Mouse (Mus musculus): ENCODE results near the gene Pcdh19. TPM values are rescaled to one million over a fixed set of nuclear protein-coding genes. Genes with fewer than 3 reads are reported as not detected.
A peak's percentile ranks its signal among the peaks of the same experiment; 100 is the strongest.

The Pcdh19 gene
- total RNA-seq, 2 experiments from 2014 or later = not detected

DNA sequence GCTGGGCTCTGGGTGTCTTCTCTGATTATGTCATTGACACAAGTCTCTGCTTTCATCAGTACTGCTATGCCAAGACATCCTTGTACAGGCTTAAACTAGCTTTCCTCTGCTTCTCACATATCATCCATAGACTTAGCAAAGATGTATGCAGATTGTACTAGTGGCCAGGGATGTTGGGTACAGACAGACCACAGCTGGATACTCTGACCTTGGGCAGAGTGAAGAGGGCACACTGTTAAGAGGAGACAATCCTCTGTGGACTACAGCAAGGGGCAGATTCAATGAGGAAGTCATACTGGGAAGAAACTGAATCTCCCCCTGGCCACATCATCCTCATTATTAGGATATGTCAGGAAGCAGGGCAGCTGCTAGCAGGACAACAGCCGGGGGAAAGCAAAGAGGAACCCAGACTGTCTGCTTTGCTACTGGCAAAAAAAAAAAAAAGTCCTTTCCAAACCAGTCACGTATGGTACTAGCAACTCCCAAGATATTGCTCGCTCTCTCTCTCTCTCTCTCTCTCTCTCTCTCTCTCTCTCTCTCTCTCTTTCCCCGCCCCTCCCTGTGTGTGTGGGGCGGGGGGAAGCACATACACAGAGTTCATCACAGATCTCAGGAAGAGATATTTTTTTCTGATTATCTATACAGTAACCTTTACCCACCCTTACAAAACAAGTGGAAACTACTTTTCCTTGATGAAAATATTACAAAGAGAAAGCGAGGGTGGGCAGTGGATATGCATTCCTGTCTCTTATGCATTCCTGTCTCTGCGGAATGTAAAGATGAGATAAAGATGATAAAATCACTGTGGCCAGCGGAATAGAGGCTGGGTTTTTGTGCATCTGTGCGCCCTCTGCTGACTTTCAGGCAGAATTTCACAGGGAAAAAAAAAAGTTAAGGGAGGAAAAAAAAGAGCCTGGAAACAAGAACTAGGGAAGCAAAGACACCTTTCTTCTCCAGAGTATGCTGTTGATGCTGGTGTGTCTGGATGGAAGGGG is 31.2 kb downstream of the Pcdh19 start:
- ATAC-seq (replicated peaks; ENCODE audit: poor library complexity) = 0 out of 2 replicates have a peak, but pooled peaks have one; percentile 23

DNA sequence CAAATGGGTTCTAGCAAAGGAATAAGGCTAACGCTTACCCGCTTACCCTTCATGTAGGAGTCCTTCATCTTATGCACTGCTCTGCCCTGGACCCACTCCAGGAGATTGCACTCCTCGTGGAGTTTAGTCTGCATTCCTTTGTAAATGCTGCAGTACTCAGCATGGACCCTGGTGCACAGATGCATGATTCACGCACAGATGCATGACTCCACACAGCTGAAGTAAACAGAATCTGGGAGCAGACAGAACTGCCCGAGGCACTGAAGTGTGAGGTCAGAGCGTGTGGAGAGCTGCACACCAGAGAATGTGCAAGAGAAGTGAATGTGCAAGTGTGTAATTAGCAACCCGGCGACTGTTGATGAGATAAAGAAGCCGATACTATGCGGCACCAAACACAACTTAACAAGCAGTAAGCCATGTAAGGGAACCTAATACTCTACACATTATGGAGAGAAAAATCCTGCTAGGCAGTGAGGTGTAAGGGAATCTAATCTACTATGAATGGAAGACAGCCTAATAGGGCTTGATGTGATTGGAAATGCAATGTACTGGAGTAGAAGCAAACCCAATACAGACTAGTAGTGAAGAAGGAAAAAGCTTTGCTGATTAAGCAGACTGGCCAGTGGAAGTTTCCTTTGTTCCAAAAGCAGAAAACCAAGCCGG is 32.8 kb downstream of the Pcdh19 start:
- no peak for ATAC-seq (replicated peaks; ENCODE audit: poor library complexity)

DNA sequence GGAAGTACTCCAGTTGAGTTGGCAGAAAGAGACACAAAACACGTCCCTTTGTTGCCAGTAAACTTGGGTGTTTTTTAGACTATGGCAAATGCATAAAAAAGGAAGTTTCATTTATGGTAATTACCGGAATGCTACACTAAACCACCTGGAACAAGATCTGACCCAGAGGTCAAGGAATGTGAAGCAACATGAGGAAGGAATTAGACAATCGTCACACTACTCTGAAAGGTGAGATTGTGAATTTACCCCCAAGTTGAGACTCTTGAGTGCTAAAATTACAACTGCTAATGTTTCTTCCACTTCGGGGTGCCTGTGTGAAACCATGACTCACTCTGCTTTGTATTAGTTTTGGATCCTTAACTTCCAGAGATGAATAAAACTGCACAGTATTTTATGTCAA is 33.6 kb downstream of the Pcdh19 start:
- ATAC-seq (replicated peaks; ENCODE audit: poor library complexity) = no peak

- no peak for ATAC-seq (replicated peaks; ENCODE audit: poor library complexity)
Measured at GRCm38 (mm10) chrX:133653071-133653470, 35.7 kb downstream of the Pcdh19 start.

DNA sequence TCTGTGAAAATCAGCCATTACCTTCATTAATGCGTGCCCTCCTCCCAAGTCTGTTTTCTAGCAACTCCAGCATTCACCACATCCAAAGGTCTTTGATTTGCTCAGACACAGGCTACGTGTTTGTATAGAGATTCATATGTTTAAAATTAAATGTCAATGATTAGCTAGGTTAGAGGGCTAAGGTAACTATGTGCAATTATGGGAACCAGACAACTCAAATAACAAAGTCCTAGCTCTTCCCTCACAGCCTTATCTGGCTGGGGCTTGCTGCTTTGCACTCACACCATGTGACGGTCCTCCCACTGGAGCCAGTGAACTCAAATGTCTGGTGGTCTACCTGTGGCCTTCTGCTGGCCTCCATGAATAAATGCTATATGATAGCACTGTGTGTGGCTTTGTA is 38.4 kb downstream of the Pcdh19 start:
- ATAC-seq (replicated peaks; ENCODE audit: poor library complexity) = no peak

GRCm38 (mm10) chrX:133647809-133648208 is 41.0 kb downstream of the Pcdh19 start:
- no peak for ATAC-seq (replicated peaks; ENCODE audit: poor library complexity)

DNA sequence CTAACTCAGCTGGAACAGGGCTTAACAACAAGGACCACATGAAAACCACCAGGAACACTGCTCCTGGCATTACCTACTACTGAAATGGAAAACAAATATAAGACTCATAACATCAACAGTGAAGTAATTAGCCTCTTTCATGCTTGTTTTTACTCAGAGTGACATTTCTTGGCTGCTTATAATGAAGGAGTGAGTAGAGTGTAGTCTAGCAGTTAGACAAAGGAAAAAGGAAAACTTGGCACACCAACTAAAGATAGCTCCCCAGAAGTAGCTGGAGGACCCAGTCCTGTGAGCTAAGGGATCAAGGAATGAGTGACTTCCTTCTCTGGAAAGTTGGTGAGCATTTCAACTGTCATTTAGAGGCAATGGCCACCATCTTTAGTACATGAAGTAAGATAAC is 49.3 kb downstream of the Pcdh19 start:
- no peak for ATAC-seq (replicated peaks; ENCODE audit: poor library complexity)

DNA sequence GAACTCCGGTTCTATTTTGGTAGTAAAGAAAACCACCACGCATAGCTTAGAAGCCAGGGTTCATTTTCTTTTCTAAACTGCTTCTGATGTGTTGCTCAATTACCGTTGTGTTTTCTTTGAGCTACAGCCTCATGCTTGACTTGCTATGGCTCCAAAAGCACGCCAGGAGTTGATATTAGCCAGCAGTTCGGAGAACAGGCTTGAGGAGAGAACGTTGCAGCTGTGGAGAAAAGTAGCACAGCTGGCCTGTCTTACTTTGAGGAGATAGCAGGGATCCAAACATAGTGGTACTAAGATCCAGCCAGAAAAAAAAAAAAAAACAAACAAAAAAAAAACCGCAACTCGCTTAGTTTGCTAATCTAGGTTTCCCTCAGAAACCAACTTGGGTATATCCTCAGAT is 59.2 kb downstream of the Pcdh19 start:
- no peak for ATAC-seq (replicated peaks; ENCODE audit: poor library complexity)

DNA sequence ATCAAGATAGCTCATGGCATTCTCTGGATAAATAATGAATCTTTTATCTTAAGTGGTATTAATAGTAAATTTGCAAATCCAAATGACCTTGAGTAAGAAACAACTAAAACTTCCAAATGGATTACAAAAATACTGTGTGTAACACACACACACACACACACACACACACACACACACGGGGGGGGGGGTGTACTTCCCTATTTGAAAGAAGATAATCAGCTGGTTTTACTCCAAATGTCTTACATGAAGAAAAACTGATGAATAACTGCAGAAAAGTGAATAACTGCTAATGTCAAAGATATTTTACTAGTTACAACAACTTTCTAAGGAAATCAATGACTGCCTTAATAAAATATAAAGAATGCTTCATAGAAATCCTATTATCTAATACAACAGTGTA is 70.6 kb downstream of the Pcdh19 start:
- ATAC-seq (replicated peaks; ENCODE audit: poor library complexity) = no peak

GRCm38 (mm10) chrX:133605828-133606227 is 83.0 kb downstream of the Pcdh19 start:
- no peak for ATAC-seq (replicated peaks; ENCODE audit: poor library complexity)

GRCm38 (mm10) chrX:133604272-133604671 is 84.5 kb downstream of the Pcdh19 start:
- ATAC-seq (replicated peaks; ENCODE audit: poor library complexity) = no peak

DNA sequence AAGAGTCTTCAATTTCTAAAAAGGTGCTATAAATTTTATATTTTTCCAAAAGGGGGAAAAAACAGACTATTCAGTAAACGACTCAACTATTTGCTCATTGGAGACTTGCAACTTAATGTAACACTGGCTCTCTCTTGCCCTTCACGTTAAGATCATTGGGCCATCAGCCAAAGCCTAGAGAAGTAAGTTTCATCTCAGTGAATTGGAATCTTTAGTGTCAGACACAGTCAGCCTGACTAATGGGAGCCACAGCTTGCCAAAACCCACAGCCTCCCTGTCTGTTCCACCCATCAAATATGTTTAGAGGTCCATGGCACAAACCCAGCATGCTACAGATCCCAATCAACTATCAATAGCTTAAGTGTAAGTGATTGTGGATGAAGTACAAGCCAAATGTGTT is 86.7 kb downstream of the Pcdh19 start:
- no peak for ATAC-seq (replicated peaks; ENCODE audit: poor library complexity)

DNA sequence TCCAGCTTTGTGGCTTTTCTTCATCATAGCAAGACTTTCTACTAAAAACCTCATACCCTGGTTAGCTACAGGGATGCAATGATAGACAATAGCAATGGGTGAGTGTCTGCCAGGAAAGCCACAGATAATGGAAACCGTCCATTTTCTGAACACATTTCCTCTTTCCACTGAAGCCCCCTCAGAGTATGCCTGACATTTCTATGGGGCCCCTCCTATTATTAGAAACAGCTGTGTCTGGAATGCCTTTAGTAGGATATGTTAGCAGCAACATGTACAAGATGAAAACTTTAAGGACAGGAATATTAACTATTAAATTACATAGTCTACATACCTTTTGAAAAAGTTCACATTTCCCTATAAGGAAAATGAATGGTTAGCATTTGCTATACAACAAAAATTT is 87.1 kb downstream of the Pcdh19 start:
- no peak for ATAC-seq (replicated peaks; ENCODE audit: poor library complexity)

DNA sequence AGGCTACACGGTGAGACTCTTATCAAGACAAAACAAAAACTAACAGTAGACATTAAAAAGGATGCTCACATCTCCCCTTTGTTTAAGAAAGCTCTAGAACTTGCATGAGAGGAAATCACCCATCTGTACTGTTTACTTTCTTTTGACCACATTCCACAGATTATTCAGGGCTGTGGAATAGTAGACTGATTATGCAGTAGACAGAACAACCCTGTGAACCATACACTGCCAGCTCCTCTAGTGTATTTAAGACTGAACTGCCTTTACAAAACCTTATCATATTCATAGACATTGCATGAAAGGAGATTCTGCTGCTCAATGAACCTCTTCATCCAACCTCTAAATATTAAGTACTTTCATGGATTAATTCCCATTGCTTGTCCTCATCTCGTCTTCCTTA is 87.6 kb downstream of the Pcdh19 start:
- no peak for ATAC-seq (replicated peaks; ENCODE audit: poor library complexity)

DNA sequence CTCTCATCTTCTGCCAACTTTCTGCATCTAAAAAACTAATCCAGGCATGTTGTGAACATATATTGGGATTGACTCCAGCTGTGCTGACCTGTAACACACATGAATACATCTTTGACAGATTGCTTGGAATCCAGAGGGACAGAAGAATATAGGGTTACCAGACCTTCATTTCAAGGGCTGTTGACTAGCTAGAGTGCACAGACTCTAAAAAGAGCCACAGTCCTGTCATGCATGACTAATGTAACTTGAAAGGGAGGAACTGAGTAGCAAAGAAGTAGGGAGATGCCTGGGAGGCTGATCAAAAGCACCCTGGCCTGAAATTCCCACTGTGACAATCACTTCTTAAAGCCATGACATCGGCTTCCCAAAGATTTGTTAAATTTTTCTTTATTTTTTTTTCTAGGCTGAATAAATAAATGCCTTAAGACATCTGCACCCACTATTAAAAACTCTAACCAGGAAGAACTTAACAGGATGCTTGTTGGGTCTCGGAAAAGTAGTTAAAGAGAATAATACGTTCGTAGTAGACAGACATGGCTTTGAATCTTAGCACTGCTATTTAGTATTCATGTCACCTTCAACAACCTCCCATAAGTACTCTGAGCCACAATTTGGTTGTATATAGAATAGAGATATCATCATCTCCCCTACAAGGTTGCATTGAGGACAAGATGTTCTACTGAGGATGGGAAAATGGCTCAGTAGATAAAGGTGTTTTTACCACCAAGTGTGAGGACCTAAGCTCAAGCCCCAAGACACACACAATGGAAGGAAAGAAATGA is 113.0 kb downstream of the Pcdh19 start:
- ATAC-seq (replicated peaks; ENCODE audit: poor library complexity) = no peak

- ATAC-seq (replicated peaks; ENCODE audit: poor library complexity) = no peak
Measured at GRCm38 (mm10) chrX:133565355-133565754, 123.4 kb downstream of the Pcdh19 start.

Other genes starting within 250 kb of the Pcdh19 start
- not detected in 2 replicates for gene Tnmd, start 162.0 kb upstream of the Pcdh19 start, total RNA-seq (2015)
- gene Tnmd, start 162.0 kb upstream of the Pcdh19 start, total RNA-seq (2017) = not detected in 2 replicates
- gene Tspan6, start 209.4 kb upstream of the Pcdh19 start, total RNA-seq (2015) = 2.0 and 3.8 TPM in 2 replicates
- gene Tspan6, start 209.4 kb upstream of the Pcdh19 start, total RNA-seq (2017) = 3.0 and 3.9 TPM in 2 replicates
- not detected in 2 replicates for gene Srpx2, start 219.4 kb upstream of the Pcdh19 start, total RNA-seq (2015)
- gene Srpx2, start 219.4 kb upstream of the Pcdh19 start, total RNA-seq (2017) = not detected in 2 replicates